Mouse (Mus musculus): ENCODE data around the gene Nhej1.

The Nhej1 gene

GRCm38 (mm10) chr1:75000496-75000895, 124.5 kb downstream of the Nhej1 start:
- in situ Hi-C loops (cut with MboI, MseI): no loop called here

GRCm38 (mm10) chr1:74999173-74999572, 125.8 kb downstream of the Nhej1 start:
- in situ Hi-C loops (cut with MboI, MseI): no loop called here

GRCm38 (mm10) chr1:74997231-74997630, 127.8 kb downstream of the Nhej1 start:
- in situ Hi-C loops (cut with MboI, MseI): no loop called here

GRCm38 (mm10) chr1:74977001-74977400, 148.0 kb downstream of the Nhej1 start:
- in situ Hi-C loops (cut with MboI, MseI): no loop called here

GRCm38 (mm10) chr1:74975936-74976335, 149.1 kb downstream of the Nhej1 start:
- in situ Hi-C loops (cut with MboI, MseI): no loop called here

GRCm38 (mm10) chr1:74973590-74973989, 151.4 kb downstream of the Nhej1 start:
- in situ Hi-C loops (cut with MboI, MseI): no loop called here

- in situ Hi-C loops (cut with MboI, MseI): no loop called here
Measured at GRCm38 (mm10) chr1:74971353-74972050, 153.5 kb downstream of the Nhej1 start.

- in situ Hi-C loops (cut with MboI, MseI): no loop called here
Measured at GRCm38 (mm10) chr1:74967962-74968580, 156.9 kb downstream of the Nhej1 start.

- in situ Hi-C loops (cut with MboI, MseI): no loop called here
Measured at GRCm38 (mm10) chr1:74964494-74965215, 160.3 kb downstream of the Nhej1 start.

GRCm38 (mm10) chr1:74962853-74963227, 162.2 kb downstream of the Nhej1 start:
- in situ Hi-C loops (cut with MboI, MseI): no loop called here

GRCm38 (mm10) chr1:74962126-74962852, 162.7 kb downstream of the Nhej1 start:
- in situ Hi-C loops (cut with MboI, MseI): no loop called here

GRCm38 (mm10) chr1:74961722-74962121, 163.3 kb downstream of the Nhej1 start:
- in situ Hi-C loops (cut with MboI, MseI): no loop called here

- in situ Hi-C loops (cut with MboI, MseI): no loop called here
Measured at GRCm38 (mm10) chr1:74960059-74960458, 164.9 kb downstream of the Nhej1 start.

- in situ Hi-C loops (cut with MboI, MseI): loop anchor here (10.0 kb wide), 1 partner anchor 323 kb away; the partner anchor contains the start of gene Resp18
Measured at GRCm38 (mm10) chr1:74951556-74952210, 173.3 kb downstream of the Nhej1 start, which contains the start of gene Ihh. TSS of gene Ihh (minus strand) at chr1:74951672.

- in situ Hi-C loops (cut with MboI, MseI): loop anchor here (10.0 kb wide), 1 partner anchor 324 kb away; the partner anchor contains the start of gene Resp18
Measured at GRCm38 (mm10) chr1:74950576-74951490, 174.2 kb downstream of the Nhej1 start.

GRCm38 (mm10) chr1:74950066-74950465, 174.9 kb downstream of the Nhej1 start:
- in situ Hi-C loops (cut with MboI, MseI): loop anchor here (10.0 kb wide), 1 partner anchor 325 kb away; the partner anchor contains the start of gene Resp18

- in situ Hi-C loops (cut with MboI, MseI): loop anchor here (5.0 to 10.0 kb wide), 3 partner anchors 68 to 325 kb away; partner anchors contain the start of genes Nhej1 and Resp18
Measured at GRCm38 (mm10) chr1:74949666-74950050, 175.3 kb downstream of the Nhej1 start.

- in situ Hi-C loops (cut with MboI, MseI): loop anchor here (5.0 kb wide), 2 partner anchors 68 to 178 kb away; partner anchors contain the start of gene Nhej1
Measured at GRCm38 (mm10) chr1:74948784-74949665, 176.0 kb downstream of the Nhej1 start.

All from regulatory T cell (primary cell).